Comparison of ENCODE assay signal across 8 mouse cellular contexts in genomic region chr9:21796259-21796658, GRCm38 (mm10). TPM values are rescaled to one million over a fixed set of nuclear protein-coding genes. Genes with fewer than 3 reads are reported as not detected.
DNase-seq lines count a peak whose midpoint lies in the region; ATAC-seq and TF ChIP-seq lines count a peak whose summit lies in the region.

No protein-coding gene starts in this region.

- 76% methylated on average over 3 of the region's 3 CpGs for WGBS in cerebellum, adult 2 months
- 68% methylated on average over 3 of the region's 3 CpGs for WGBS in midbrain, embryonic 11.5 days
- WGBS in midbrain, embryonic 16.5 days, result 74% methylated on average over 3 of the region's 3 CpGs
- 36% methylated on average over 3 of the region's 3 CpGs for WGBS in stomach, embryonic 15.5 days

- H3K27ac ChIP-seq in cerebellum, adult 2 months (ENCODE audit: insufficient read depth, low read length), result peak overlapping the region; percentile 70
- no peak overlapping the region for H3K27ac ChIP-seq in midbrain, embryonic 11.5 days (ENCODE audit: low read depth, low read length)
- no peak overlapping the region for H3K27ac ChIP-seq in midbrain, embryonic 16.5 days (ENCODE audit: low read length)
- H3K27ac ChIP-seq in stomach, embryonic 15.5 days, result peak overlapping the region; percentile 96

- H3K4me1 ChIP-seq in cerebellum, adult 2 months (ENCODE audit: control insufficient read depth, insufficient read depth, low read length), result peaks cover 17% of the 10 kb centered on the region
- peaks cover 7% of the 10 kb centered on the region; the same call in 1 of the 2 replicates for H3K4me1 ChIP-seq in midbrain, embryonic 11.5 days (ENCODE audit: control insufficient read depth, insufficient read depth, low read length)
- peaks cover 4% of the 10 kb centered on the region for H3K4me1 ChIP-seq in midbrain, embryonic 16.5 days (ENCODE audit: control insufficient read depth, insufficient read depth, low read length)
- peaks cover 48% of the 10 kb centered on the region for H3K4me1 ChIP-seq in stomach, embryonic 15.5 days

- ATAC-seq in midbrain, embryonic 11.5 days (ENCODE audit: low FRiP score), result no peak
- no peak for ATAC-seq in midbrain, embryonic 16.5 days
- no peak for ATAC-seq in stomach, embryonic 15.5 days (ENCODE audit: insufficient read depth, low FRiP score, low read depth)

- no peaks in the 10 kb centered on the region for H3K9me3 ChIP-seq in midbrain, embryonic 11.5 days (ENCODE audit: control insufficient read depth, low read length)
- no peaks in the 10 kb centered on the region for H3K9me3 ChIP-seq in midbrain, embryonic 16.5 days (replicated peaks; ENCODE audit: control insufficient read depth, low read length, poor library complexity, severe bottlenecking)
- no peaks in the 10 kb centered on the region for H3K9me3 ChIP-seq in stomach, embryonic 15.5 days

- no peak overlapping the region for H3K4me2 ChIP-seq in midbrain, embryonic 11.5 days
- no peak overlapping the region for H3K4me2 ChIP-seq in midbrain, embryonic 16.5 days (ENCODE audit: low read length)
- H3K4me2 ChIP-seq in stomach, embryonic 15.5 days, result peak overlapping the region; percentile 74

- no peaks in the 10 kb centered on the region for H3K27me3 ChIP-seq in cerebellum, adult 2 months (ENCODE audit: control insufficient read depth, insufficient read depth, low read length)
- H3K27me3 ChIP-seq in midbrain, embryonic 11.5 days (ENCODE audit: control insufficient read depth, insufficient read depth, low read length), result no peaks in the 10 kb centered on the region
- 0 out of 2 replicates have a peak, but pooled peaks cover 3% of the 10 kb centered on the region for H3K27me3 ChIP-seq in midbrain, embryonic 16.5 days (ENCODE audit: control insufficient read depth, insufficient read depth, low read depth, low read length)
- no peaks in the 10 kb centered on the region for H3K27me3 ChIP-seq in stomach, embryonic 15.5 days (replicated peaks)

- 0 out of 2 replicates have a peak overlapping the region, but pooled peaks have one; percentile 25 for H3K9ac ChIP-seq in midbrain, embryonic 11.5 days (ENCODE audit: low read length)
- no peak overlapping the region for H3K9ac ChIP-seq in midbrain, embryonic 16.5 days (ENCODE audit: low read depth, low read length)
- H3K9ac ChIP-seq in stomach, embryonic 15.5 days, result no peak overlapping the region

- DNase-seq in cerebellum, adult 2 months, result no peak
- no peak for DNase-seq in cerebellum, postnatal 36 days
- peak; percentile 80 for DNase-seq in midbrain, embryonic 11.5 days (ENCODE audit: low spot score, missing footprints)
- DNase-seq in kidney, postnatal 36 days, result peak; percentile 29 to 46
- DNase-seq in thymus, postnatal 0 days (ENCODE audit: low spot score), result no peak
- DNase-seq in left cerebral cortex, postnatal 25 days (ENCODE audit: low spot score in 2 of 2), result no peak

- no peaks in the 10 kb centered on the region; the same call in 1 of the 2 replicates for H3K36me3 ChIP-seq in midbrain, embryonic 11.5 days (ENCODE audit: control insufficient read depth, insufficient read depth, low read length)
- H3K36me3 ChIP-seq in midbrain, embryonic 16.5 days (ENCODE audit: control insufficient read depth, insufficient read depth, low read length), result no peaks in the 10 kb centered on the region
- peaks cover 37% of the 10 kb centered on the region for H3K36me3 ChIP-seq in stomach, embryonic 15.5 days

- no peak for TF ChIP-seq CTCF in cerebellum, adult 2 months (IDR thresholded peaks at IDR 0.05; ENCODE audit: borderline replicate concordance, insufficient read depth, low read depth, low read length)

- TF ChIP-seq POLR2A in cerebellum, adult 2 months (IDR thresholded peaks at IDR 0.05; ENCODE audit: borderline replicate concordance, insufficient read depth, low read length), result no peak

- intact Hi-C loops in left cerebral cortex, postnatal 25 days (cut with DNase I), result no loop called here

- no peak overlapping the region for H3K4me3 ChIP-seq in cerebellum, adult 2 months (replicated peaks; ENCODE audit: insufficient read depth, low read depth, low read length)
- H3K4me3 ChIP-seq in midbrain, embryonic 11.5 days (ENCODE audit: low read depth, low read length), result no peak overlapping the region
- no peak overlapping the region for H3K4me3 ChIP-seq in midbrain, embryonic 16.5 days (ENCODE audit: low read depth, low read length)
- peak overlapping the region; percentile 87 for H3K4me3 ChIP-seq in stomach, embryonic 15.5 days (replicated peaks)

RNA-seq across cellular contexts. Expression of gene Kank2, which starts 2.3 kb away (rescaled TPM):
- 44.7 and 50.6 TPM in 2 replicates for polyA plus RNA-seq in cerebellum, adult 2 months (2012; rRNA removed)
- 3.5 and 3.9 TPM in 2 replicates for polyA plus RNA-seq in midbrain, embryonic 11.5 days (2014; fragmentation: Nextera tagmentation; extraction: Ambion mirVana)
- polyA plus RNA-seq in midbrain, embryonic 16.5 days (2015; fragmentation: Nextera tagmentation; extraction: Ambion mirVana), result 3.1 and 3.5 TPM in 2 replicates
- 21.1 and 22.7 TPM in 2 replicates for polyA plus RNA-seq in stomach, embryonic 15.5 days (2015; fragmentation: Nextera tagmentation; extraction: Ambion mirVana)
- 1.8 and 2.0 TPM in 2 replicates for polyA plus RNA-seq in thymus, postnatal 0 days (2015; fragmentation: Nextera tagmentation; extraction: Ambion mirVana)
- total RNA-seq in left cerebral cortex, postnatal 25 days (2021), result 1 to 10 TPM; 7.4 to 7.5 TPM

RNA-seq across cellular contexts. Expression of gene Spc24, which starts 36.2 kb away (rescaled TPM):
- 3.8 TPM in 2 replicates for polyA plus RNA-seq in cerebellum, adult 2 months (2012; rRNA removed)
- polyA plus RNA-seq in midbrain, embryonic 11.5 days (2014; fragmentation: Nextera tagmentation; extraction: Ambion mirVana), result 91.3 and 115 TPM in 2 replicates
- polyA plus RNA-seq in midbrain, embryonic 16.5 days (2015; fragmentation: Nextera tagmentation; extraction: Ambion mirVana), result 10.4 and 11.8 TPM in 2 replicates
- polyA plus RNA-seq in stomach, embryonic 15.5 days (2015; fragmentation: Nextera tagmentation; extraction: Ambion mirVana), result 110 and 119 TPM in 2 replicates
- polyA plus RNA-seq in thymus, postnatal 0 days (2015; fragmentation: Nextera tagmentation; extraction: Ambion mirVana), result 136 and 144 TPM in 2 replicates
- 1 to 10 TPM; 1.6 to 1.7 TPM for total RNA-seq in left cerebral cortex, postnatal 25 days (2021)

RNA-seq across cellular contexts. Expression of gene Angptl8, which starts 39.1 kb away (rescaled TPM):
- polyA plus RNA-seq in cerebellum, adult 2 months (2012; rRNA removed), result not detected in 2 replicates
- polyA plus RNA-seq in midbrain, embryonic 11.5 days (2014; fragmentation: Nextera tagmentation; extraction: Ambion mirVana), result 0.19 and 0.22 TPM in 2 replicates
- polyA plus RNA-seq in midbrain, embryonic 16.5 days (2015; fragmentation: Nextera tagmentation; extraction: Ambion mirVana), result 0.87 TPM in 1 of 2 replicates, not detected in the other
- polyA plus RNA-seq in stomach, embryonic 15.5 days (2015; fragmentation: Nextera tagmentation; extraction: Ambion mirVana), result 5.9 and 8.1 TPM in 2 replicates
- 0.16 TPM in 1 of 2 replicates, not detected in the other for polyA plus RNA-seq in thymus, postnatal 0 days (2015; fragmentation: Nextera tagmentation; extraction: Ambion mirVana)
- total RNA-seq in left cerebral cortex, postnatal 25 days (2021), result not detected

RNA-seq across cellular contexts. Expression of gene Dock6, which starts 56.2 kb away (rescaled TPM):
- polyA plus RNA-seq in cerebellum, adult 2 months (2012; rRNA removed), result 39.3 and 41.4 TPM in 2 replicates
- 15.1 and 15.9 TPM in 2 replicates for polyA plus RNA-seq in midbrain, embryonic 11.5 days (2014; fragmentation: Nextera tagmentation; extraction: Ambion mirVana)
- 12.9 and 13.4 TPM in 2 replicates for polyA plus RNA-seq in midbrain, embryonic 16.5 days (2015; fragmentation: Nextera tagmentation; extraction: Ambion mirVana)
- 41.8 and 44.7 TPM in 2 replicates for polyA plus RNA-seq in stomach, embryonic 15.5 days (2015; fragmentation: Nextera tagmentation; extraction: Ambion mirVana)
- 5.3 and 5.9 TPM in 2 replicates for polyA plus RNA-seq in thymus, postnatal 0 days (2015; fragmentation: Nextera tagmentation; extraction: Ambion mirVana)
- 10 to 100 TPM; 15.7 to 16.3 TPM for total RNA-seq in left cerebral cortex, postnatal 25 days (2021)

Comparison
In these comparisons a context has a peak if more than half of its experiments do, and no peak if none do; other contexts are left out.
1. DNase-seq: peak in midbrain, embryonic 11.5 days (single experiment) and kidney, postnatal 36 days (2 of 2); none in cerebellum, adult 2 months (0 of 2), cerebellum, postnatal 36 days (0 of 2), thymus, postnatal 0 days (single experiment) and left cerebral cortex, postnatal 25 days (0 of 2).
2. H3K27ac ChIP-seq: peak in cerebellum, adult 2 months (single experiment) and stomach, embryonic 15.5 days (single experiment); none in midbrain, embryonic 11.5 days (single experiment) and midbrain, embryonic 16.5 days (single experiment).